Mouse (Mus musculus): ENCODE measurements at regions not wholly inside any gene's neighbourhood (a gene's known extent, or its start where the extent isn't known, plus 50 kb on each side); places are given as distances from the start of the nearest gene placed in this dataset.
A peak's percentile ranks its signal among the peaks of the same experiment; 100 is the strongest.

DNA sequence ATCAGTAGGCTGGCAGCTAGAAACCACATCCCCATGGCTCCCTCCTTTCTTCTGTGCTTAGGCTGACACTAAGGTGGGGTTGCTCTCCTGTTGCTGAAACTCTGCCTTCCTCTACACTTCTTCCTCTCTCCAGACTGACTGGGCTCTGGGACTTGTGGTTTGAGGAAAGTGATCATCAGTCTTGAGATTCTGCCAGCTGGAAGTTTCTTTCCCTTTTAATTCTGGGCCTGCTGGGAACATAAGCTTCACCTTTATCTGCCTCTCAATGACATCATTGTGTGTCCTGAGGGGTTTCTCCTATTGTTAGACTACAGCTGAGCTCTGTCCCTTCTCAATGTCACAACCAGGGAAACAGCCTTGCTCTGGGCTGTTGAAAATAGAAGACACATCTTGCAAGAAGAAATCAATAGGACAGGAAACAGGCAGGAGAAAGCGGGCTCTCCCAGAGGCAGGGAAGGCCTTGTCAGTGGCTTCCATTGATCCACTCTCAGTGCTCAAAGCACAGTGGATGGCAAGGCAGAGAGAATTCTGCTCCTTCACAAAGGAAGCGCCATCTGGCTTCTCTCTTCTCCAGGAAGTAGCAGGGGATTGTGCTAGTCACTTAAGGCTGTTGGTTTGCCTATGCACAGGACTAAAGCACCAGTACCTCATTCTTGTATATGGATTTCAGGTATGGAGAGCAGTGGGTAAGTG, 206.3 kb upstream of the Cdyl start:
- no peak for DNase-seq (ENCODE audit: extremely low spot score in 1 of 2, low spot score in 1 of 2)

DNA sequence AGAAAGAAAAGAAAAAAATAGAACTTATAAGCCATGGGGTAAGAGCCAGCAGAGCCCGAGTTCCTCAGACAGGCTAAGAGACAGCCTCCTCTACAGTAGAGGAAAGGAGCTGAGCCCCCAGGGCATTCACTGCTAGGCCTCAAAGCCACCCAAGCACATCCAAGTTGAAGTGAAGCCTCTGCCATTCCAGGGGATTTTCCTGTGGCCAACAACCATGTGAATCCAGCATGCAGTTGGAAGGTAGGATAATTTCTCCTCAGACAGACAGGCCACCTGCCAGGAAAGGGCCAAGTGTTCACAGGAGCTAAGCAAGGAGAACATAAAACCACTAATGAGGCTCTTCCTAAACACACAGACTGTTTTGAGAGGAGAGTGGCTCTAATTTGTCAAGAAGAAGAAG, 199.6 kb upstream of the Cdyl start:
- DNase-seq (ENCODE audit: extremely low spot score in 1 of 2, low spot score in 1 of 2) = no peak

DNA sequence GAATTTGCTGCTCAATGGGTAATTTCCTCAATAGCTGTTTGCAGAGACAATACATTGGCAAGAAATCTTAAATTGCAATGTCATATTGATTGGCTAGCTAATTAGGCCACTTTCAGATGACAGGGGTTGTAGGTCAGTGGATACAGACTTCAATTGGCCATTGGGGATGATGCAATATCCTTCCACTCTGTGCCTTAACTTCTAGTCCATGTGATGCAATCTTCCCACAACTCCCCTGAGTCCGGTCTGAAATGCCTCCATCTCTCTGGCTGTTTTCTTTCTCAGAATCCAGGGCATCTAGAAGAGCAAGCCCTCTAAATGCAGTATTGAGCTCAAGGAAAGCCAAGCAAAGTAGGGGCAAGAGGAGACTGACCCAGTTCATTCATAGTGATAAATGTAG, 196.4 kb upstream of the Cdyl start:
- no peak for DNase-seq (ENCODE audit: extremely low spot score in 1 of 2, low spot score in 1 of 2)

DNA sequence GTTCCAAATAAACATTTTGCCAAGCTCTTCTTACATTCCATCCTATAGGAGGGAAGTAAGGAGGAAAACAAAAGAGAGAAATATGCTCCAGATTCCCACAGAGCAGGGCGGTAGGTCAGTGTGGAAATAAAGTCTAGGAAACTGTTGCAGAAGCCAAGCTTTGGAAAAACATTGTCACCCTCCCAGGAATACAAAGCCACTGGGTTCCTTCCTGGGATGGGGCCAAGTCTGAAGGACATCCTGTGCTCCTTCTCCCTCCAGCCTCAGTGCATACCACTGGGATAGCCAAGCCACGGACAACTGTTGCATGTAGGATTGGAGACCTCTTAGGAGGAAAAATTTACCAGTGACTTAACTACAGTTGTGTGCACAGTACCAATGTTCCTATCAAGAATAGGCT, 195.8 kb upstream of the Cdyl start:
- DNase-seq (ENCODE audit: extremely low spot score in 1 of 2, low spot score in 1 of 2) = no peak

DNA sequence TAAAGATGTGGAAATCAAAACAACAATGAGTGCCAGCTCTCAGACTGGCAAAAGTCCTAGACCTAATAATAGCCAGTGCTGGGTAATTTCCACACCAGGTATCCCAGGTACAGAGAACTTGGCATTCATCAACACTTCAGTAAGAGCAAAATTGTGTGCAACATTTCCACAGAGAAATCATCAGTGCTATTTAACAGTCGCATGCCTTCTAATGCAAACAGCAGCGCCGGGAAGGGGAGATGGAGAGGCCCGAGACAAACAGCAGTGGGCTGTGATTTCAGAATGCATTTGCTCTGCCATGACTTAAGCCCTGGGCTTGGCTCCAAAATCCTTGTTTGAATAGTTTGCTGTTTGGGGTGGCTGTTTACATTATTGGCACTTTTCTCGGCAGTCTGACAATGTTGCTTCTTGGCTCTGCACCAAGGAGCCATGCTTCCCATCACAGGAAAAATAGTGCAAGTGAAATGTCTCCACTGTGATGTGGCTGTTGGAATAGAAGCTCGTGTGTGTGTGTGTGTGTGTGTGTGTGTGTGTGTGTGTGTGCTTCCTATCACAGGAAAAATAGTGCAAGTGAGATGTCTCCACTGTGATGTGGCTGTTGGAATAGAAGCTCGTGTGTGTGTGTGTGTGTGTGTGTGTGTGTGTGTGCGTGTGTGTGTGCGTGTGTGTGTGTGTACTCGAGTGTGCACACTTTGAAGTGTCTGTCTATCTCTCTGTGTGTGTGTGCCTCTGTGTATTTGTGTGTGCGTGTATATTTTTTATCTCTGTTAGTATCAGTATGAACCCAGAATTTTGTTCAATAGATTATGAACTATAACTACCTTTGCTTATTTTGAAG, 190.1 kb upstream of the Cdyl start:
- peak; percentile 22 to 62 for DNase-seq (ENCODE audit: extremely low spot score in 1 of 2, low spot score in 1 of 2)

DNA sequence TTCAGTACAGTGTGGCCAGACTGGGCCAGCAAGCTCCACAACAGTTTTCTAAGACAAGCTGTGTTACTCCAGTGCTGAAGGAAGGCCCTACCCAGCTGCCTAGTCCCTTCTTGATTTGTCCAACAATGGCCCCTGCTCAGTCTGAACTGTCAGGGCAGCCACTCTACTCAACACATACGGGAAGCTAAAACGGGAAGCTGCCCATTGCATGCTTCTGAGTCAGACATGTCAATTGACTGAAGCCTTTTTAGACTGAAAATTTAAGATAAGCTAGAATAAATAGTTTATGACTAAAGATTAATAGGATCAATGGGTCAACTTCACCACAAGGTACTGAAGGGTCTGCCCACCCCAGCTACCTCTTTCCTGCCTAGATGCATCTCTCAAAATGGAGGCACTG, 181.4 kb upstream of the Cdyl start:
- DNase-seq (ENCODE audit: extremely low spot score in 1 of 2, low spot score in 1 of 2) = no peak

DNA sequence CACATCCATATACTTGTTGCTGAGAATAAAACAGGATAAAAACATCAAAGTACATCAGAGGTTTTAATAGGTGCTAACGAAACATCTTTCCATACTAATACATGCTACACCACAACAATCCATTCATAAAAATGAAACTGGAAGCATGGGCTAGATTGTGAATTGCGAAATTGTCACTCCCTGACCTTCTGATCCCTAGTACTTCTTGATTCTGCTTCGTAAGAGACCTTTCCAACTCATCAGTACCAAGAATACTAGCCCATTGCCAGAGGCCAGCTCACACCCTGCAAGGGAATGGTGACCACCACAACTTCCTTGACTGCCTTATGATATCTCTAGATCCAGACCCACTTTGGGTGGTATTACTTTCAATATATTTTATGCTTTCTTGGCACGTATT, 177.3 kb upstream of the Cdyl start:
- no peak for DNase-seq (ENCODE audit: extremely low spot score in 1 of 2, low spot score in 1 of 2)

DNA sequence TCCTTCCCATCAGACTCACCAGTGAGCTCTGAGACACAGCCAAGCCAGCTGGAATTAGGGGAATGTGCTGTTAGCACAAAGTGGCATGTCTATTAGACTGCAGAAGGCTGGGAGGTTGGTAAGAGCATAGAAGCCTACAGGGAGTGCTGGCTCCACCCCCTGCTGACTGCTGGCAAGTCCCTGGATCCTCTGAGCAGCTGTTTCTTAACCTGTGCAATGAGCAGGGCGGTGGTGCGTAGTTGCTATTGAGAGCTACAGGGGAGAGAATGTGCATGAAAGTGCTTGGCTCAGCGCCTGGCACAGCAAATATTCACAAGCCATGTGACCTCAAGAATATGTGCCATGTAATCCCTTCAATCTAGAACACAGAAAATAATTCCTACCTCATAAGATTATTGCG, 173.5 kb upstream of the Cdyl start:
- DNase-seq (ENCODE audit: extremely low spot score in 1 of 2, low spot score in 1 of 2) = no peak

DNA sequence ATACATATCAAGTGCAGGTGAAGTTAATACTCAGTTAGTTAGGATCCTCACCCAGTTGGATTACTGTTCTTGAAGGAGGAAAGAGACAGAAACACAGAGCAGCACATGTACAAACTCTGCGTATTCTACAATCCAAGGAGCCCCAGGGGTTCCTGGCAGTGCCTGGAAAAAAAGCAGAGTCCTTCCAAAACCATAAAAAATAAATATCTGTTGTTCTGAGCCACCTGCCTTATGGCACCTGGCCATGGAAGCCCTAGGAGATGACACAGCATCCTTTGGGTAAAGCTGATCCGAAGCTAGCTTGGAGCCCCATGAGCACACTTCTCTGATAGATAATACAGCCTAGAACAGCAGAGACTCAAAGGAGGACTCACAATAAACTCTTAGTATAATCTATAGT, 159.9 kb upstream of the Cdyl start:
- DNase-seq (ENCODE audit: extremely low spot score in 1 of 2, low spot score in 1 of 2) = no peak

DNA sequence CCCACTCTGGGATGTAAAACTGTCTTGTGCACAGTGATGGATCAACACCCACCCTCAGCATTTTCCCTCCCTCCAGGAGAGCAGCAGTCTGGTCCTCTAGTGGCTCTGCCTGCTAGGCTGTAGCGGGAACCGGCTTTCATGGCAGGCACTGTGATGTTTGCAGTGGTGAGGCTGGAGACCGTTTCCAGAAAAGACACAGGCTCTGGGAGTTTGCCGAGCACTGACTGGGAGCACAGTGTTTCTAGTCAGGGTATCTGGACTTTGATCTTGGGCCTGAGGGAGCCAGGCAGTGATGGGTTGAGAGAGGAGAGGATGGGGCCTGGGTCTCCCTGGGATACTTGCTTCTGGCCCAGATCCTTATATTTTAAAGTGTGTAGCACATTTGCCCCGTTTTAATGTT, 158.7 kb upstream of the Cdyl start:
- DNase-seq (ENCODE audit: extremely low spot score in 1 of 2, low spot score in 1 of 2) = peak in 1 of 2 experiments; percentile 33

DNA sequence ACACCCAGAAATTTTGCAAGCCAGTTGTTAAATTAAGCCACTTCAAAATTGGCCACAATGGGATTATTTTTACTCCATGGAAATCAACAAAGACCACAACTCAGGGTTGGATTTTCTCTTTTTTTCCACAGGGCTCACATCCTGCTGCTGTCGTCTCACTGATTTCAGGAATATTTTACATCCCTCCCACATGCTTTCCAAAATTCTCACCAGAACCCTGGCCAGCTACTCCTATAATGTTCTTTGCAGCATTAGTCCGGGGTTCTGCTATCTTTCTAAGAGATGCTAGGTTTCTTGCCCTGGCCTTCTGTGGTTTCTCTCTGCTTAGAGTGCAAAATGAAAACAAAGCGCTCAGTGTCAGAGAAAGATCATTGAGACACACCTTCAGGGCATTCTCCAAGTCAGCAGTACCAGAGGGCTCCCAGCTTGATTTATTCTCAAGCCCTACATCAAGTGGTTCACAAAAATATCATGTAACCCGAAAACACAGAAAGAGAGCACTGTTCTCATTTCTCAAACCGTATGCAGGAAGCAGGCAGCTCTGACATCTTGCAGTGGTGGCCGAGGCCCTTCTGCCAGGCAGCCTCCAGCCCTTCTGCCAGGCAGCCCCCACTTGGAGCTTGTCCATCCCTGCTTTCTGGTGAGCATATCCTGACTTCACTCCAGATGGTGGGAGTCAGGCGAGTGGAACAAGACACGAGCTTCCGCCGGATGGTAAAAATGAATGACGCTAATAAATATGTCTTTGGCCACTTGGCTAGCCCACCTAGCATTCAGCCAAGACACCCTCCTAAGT, 158.1 kb upstream of the Cdyl start:
- DNase-seq (ENCODE audit: extremely low spot score in 1 of 2, low spot score in 1 of 2) = peak; percentile 26 to 73

DNA sequence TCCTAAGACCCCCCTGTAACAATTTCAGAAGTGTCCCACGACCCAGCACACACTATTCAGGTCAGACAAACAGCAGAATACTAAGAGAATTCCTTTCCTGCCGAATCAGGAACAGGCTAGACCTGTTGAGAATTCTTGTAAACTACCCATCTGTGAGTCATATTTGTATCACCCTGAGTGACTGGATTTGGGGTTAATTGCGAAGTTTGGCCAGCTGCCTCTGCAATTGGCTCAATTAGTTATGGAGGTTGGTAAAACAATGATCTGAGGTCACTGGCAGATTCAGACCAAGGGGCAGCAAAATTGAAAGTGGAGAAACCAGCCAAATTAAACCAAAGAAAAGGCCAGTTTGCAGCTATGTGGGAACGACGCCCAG, 157.5 kb upstream of the Cdyl start:
- peak; percentile 24 to 55 for DNase-seq (ENCODE audit: extremely low spot score in 1 of 2, low spot score in 1 of 2)

DNA sequence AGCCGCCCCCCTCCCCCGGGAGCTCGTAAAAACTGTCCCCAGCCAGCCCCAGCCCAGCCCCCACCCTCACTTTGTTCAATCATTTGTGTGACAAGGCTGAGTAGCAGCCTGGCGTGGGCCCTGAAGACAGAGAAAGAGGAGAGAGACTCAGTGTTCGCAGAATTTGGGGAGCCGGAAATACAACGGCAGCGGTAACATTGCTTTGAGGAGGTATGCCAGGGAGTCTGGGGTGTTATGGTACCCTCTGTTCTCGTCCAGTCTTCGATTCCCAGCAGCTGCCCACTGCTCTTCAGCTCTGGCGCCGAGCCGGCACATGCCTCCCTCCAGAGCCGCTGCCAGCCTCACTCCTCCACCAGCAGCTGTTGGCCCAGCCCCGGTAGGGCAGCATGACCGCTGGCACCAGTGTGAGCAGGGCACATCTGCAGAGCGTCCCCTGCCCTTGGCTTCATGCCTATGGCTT, 156.2 kb upstream of the Cdyl start:
- peak; percentile 20 to 59 for DNase-seq (ENCODE audit: extremely low spot score in 1 of 2, low spot score in 1 of 2)

DNA sequence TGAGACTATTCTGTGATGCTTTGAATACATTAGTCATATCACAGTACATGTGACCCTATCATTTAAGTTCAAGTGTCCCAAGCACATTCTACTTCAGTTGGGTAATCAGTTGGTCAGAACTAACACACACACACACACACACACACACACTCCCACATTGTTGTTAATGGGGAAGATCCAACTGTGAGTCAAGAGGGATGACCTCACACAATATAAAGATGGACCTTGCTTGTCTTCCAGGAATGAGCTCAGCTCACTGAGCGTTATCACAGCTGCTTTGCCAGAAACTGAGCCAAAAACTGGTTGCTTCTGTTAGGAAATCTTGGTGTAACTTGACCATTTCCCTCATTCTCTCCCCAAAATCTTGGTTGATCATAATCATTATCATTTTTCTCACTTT, 152.4 kb upstream of the Cdyl start:
- DNase-seq (ENCODE audit: extremely low spot score in 1 of 2, low spot score in 1 of 2) = no peak

DNA sequence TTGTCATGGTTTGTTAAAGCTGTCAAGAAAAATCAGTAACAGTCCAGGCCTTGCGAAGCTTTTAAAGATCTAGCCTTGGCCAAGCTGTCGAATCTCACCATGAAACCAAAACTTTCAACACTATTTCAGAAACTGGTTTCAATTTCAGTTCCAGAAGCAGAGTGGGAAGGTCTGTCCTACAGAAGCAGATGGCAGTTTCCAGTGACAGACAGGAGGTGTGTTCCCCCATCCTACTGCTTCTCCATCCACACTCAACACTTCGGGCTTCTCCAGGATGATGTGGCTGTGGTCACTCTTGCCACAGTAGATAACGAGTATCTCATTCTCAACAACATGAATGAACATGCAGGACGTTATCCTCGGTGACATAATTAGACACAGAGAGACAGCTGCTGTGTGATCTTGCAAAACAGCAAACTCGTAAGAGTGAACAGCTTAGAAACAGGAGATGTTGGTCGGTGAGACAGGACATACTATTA, 147.6 kb upstream of the Cdyl start:
- peak; percentile 42 to 62 for DNase-seq (ENCODE audit: extremely low spot score in 1 of 2, low spot score in 1 of 2)

DNA sequence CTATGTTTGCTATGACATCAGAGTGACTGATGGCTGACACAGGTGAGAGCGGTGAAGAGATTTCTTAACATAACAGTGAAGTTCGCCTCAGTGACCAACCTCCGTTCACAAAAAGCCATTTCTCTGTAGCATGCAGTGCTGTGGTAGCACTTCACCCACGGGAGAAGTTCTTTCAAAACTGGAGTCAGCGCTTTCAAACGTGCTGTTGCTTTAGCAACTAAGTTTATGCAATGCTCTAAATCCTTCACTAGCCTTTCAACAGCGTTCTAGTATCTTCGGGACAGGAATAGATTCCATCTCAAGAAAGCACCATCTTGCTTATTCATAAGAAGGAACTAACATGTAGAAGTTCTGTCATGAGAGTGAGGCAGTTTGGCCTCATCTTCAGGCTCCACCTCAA, 146.5 kb upstream of the Cdyl start:
- DNase-seq (ENCODE audit: extremely low spot score in 1 of 2, low spot score in 1 of 2) = peak; percentile 47 to 71

DNA sequence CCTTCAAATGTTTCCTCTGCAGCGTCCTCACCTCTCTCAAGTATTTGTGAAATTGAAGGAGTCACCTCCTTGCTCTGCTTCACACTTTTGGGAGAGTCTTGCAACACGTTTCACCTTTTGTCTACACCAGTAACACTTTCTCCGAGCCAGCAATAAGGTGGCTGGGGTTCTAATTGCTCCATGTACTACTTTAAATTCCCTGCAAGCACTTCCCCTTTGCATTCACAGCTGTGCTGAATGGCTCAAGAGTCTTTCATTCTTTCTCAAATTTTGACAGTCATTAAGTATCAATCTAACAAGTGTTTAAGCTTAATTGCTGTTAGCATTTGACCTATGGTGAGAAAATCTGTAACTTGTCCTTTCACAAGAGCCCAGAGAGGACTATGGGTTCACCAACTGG, 144.3 kb upstream of the Cdyl start:
- DNase-seq (ENCODE audit: extremely low spot score in 1 of 2, low spot score in 1 of 2) = no peak

DNA sequence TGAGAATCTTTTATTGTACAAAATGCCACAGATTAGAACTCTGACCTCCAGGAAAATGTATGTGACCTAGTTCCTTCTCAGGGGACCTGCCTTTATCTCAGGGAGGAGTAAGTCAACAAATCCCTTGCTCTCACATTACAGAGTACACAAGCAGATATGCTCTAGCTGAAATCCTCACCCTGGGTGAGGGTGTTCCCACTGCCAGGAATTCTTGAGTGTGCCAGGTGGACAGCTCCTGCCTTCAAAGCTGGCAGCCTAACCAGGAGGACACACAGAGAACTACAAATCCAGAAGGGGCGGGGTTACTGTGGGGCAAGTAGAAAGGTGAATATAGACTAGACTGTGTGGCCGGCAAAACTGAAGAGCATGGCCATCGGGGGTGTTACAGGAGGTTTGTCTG, 141.9 kb upstream of the Cdyl start:
- no peak for DNase-seq (ENCODE audit: extremely low spot score in 1 of 2, low spot score in 1 of 2)

DNA sequence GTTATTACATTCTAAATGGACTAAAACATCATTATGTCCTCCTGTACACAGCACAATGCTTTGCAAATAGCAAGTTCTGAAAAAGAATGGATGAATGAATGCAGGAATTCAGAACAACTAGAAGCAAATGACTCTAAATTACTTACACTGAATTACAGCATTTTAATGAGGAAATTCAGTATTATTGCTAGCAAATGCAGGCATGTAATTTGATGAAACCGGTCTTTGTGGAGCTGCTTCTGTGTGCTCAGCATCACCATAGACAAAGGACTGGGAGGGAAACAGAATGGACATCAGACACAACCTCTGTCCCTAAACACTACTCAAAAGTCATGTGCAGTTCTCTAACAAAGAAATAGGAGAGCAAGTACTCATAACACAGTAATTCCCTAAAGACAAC, 137.4 kb upstream of the Cdyl start:
- DNase-seq (ENCODE audit: extremely low spot score in 1 of 2, low spot score in 1 of 2) = no peak

DNA sequence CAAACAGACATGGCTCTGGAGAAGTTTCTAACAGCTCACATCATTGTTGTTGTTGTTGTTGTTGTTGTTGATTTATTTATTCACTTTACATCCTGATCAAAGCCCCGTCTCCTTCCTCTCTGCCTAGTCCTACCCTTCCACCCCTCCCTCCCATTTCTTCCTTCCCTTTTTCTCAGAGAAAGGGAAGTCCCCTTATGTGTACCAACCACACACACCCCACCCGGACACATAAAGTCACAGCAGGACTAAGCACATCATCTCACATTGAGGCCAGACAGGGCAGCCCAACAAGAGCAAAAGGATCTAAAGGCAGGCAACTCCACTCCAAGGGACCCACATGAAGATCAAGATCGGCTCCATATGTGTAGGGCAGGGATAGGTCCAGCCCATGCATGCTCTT, 130.1 kb upstream of the Cdyl start:
- DNase-seq (ENCODE audit: extremely low spot score in 1 of 2, low spot score in 1 of 2) = no peak

DNA sequence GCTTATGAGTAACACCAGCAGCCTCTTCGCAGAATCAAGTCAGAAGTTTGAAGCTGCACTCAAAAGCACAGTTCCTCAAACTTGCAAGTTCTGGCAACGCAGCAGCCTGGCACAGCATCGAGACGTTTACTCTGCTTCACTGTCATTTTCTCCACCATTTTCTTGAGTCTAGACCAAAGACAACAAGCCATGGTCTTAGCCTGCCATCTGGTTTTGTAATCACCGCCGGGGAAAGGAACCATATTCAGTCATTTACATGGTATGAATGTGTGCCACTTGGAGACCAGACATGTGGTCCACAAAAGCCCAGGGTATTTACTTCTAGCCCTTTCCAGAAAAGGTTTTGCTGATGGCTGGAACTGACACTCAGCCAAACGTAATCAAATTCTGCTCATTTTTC, 122.5 kb upstream of the Cdyl start:
- no peak for DNase-seq (ENCODE audit: extremely low spot score in 1 of 2, low spot score in 1 of 2)

Data from frontal cortex, adult 2 months (tissue).